Mouse (Mus musculus): Measurements from ENCODE around the gene Srarp.

Gene Srarp

GRCm38 (mm10) chr4:141435974-141436373 is at the start of gene Srarp:
Srarp (minus strand) TSS chr4:141436105.
- DNase-seq (ENCODE audit: low spot score in 2 of 2): no peak

GRCm38 (mm10) chr4:141484071-141484470 is 48.2 kb upstream of the Srarp start:
- no peak for DNase-seq (ENCODE audit: low spot score in 2 of 2)

GRCm38 (mm10) chr4:141479411-141479810 is 43.5 kb upstream of the Srarp start:
- DNase-seq (ENCODE audit: low spot score in 2 of 2): no peak

GRCm38 (mm10) chr4:141478794-141479193 is 42.9 kb upstream of the Srarp start:
- DNase-seq (ENCODE audit: low spot score in 2 of 2): no peak

- DNase-seq (ENCODE audit: low spot score in 2 of 2): no peak
Measured at GRCm38 (mm10) chr4:141478225-141478624, 42.3 kb upstream of the Srarp start.

- DNase-seq (ENCODE audit: low spot score in 2 of 2): no peak
Measured at GRCm38 (mm10) chr4:141477681-141478102, 41.8 kb upstream of the Srarp start.

- no peak for DNase-seq (ENCODE audit: low spot score in 2 of 2)
Measured at GRCm38 (mm10) chr4:141474431-141474830, 38.5 kb upstream of the Srarp start.

GRCm38 (mm10) chr4:141472641-141473321 is 36.9 kb upstream of the Srarp start:
- no peak for DNase-seq (ENCODE audit: low spot score in 2 of 2)

- no peak for DNase-seq (ENCODE audit: low spot score in 2 of 2)
Measured at GRCm38 (mm10) chr4:141471491-141471890, 35.6 kb upstream of the Srarp start.

GRCm38 (mm10) chr4:141469343-141469742 is 33.4 kb upstream of the Srarp start:
- no peak for DNase-seq (ENCODE audit: low spot score in 2 of 2)

GRCm38 (mm10) chr4:141468576-141468975 is 32.7 kb upstream of the Srarp start:
- DNase-seq (ENCODE audit: low spot score in 2 of 2): no peak

GRCm38 (mm10) chr4:141467581-141467927 is 31.6 kb upstream of the Srarp start:
- no peak for DNase-seq (ENCODE audit: low spot score in 2 of 2)

GRCm38 (mm10) chr4:141466844-141467580 is 31.1 kb upstream of the Srarp start:
- DNase-seq (ENCODE audit: low spot score in 2 of 2): no peak

GRCm38 (mm10) chr4:141466289-141466795 is 30.4 kb upstream of the Srarp start:
- no peak for DNase-seq (ENCODE audit: low spot score in 2 of 2)

- DNase-seq (ENCODE audit: low spot score in 2 of 2): no peak
Measured at GRCm38 (mm10) chr4:141465512-141466288, 29.8 kb upstream of the Srarp start.

GRCm38 (mm10) chr4:141464722-141465121 is 28.8 kb upstream of the Srarp start:
- no peak for DNase-seq (ENCODE audit: low spot score in 2 of 2)

- DNase-seq (ENCODE audit: low spot score in 2 of 2): no peak
Measured at GRCm38 (mm10) chr4:141463472-141463871, 27.6 kb upstream of the Srarp start.

- DNase-seq (ENCODE audit: low spot score in 2 of 2): no peak
Measured at GRCm38 (mm10) chr4:141461576-141461975, 25.7 kb upstream of the Srarp start.

GRCm38 (mm10) chr4:141461088-141461487 is 25.2 kb upstream of the Srarp start:
- no peak for DNase-seq (ENCODE audit: low spot score in 2 of 2)

GRCm38 (mm10) chr4:141460481-141460880 is 24.6 kb upstream of the Srarp start:
- no peak for DNase-seq (ENCODE audit: low spot score in 2 of 2)

- no peak for DNase-seq (ENCODE audit: low spot score in 2 of 2)
Measured at GRCm38 (mm10) chr4:141459766-141460165, 23.9 kb upstream of the Srarp start.

- no peak for DNase-seq (ENCODE audit: low spot score in 2 of 2)
Measured at GRCm38 (mm10) chr4:141458888-141459287, 23.0 kb upstream of the Srarp start.
